Mouse (Mus musculus) frontal cortex, postnatal 25 days (tissue): ENCODE results near the gene Rrp9.

Source experiments
- DNase-seq, 2 experiments: peaks; one replicate each; pipeline ENCODE4 v3.0.0; 2022; ENCODE audit warnings: low spot score in 2 of 2

Gene Rrp9

DNA sequence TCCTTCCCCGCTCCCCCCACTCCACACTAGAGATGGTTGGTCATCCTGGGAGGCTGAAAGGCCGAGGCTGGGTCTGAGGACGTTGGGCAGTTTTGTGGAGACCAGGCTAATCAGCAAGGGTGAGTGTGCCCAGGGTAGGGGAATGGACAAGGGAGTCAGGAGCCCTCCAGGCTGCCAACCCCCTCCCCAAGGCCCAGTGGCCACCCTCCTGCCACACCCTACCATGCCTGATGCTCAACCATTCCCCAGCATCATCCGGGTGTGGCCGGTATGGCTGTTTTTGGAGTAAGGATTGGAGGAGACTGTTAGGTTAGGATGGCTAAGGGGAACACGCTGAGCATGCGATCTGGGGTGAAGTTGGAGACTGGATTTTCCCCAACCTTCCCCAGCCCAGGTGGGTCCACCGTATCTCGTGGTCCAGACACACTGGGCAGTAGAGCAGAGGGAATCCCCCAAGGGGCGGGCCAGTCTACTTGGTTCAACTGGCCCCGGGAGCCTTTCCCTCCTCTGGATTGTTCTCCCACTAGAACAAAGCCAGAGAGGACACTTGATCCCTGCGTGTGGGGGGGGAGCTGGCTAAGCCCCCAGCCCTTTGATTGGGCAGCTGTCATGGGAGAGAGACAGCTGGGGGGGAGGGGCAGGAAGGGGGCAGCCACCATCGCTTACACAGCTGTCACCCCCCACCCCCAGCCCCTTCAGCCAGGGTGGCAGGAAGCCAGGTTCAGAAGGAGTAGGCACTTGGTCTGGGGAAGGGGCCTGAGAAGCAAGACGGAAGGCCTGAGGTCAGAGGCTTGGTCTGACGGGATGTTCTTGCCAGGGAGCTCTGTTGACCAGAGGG, 19.2 kb upstream of the Rrp9 start:
- DNase-seq, result no peak

GRCm38 (mm10) chr9:106457163-106457559, 18.6 kb upstream of the Rrp9 start:
- no peak for DNase-seq

- no peak for DNase-seq
Observed at GRCm38 (mm10) chr9:106457920-106458319, 17.8 kb upstream of the Rrp9 start.

DNA sequence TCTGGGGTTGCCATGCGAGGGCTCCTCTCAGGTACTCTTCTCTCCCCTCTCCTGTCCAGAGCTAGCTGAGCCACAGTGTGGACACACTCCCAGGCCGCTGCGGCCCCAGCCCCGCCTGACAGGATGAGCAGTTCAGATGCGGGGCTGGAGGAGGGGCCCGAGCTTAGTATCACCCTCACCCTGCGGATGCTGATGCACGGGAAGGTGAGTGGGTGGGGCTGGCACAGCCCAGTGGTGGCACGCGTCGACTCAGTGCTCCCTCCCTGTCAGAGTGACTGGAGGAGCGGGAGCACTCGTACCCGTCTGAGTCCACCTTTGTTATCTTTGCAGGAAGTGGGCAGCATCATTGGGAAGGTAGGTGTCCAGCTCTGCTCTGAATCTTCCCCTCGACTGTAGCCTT, 15.8 kb upstream of the Rrp9 start:
- no peak for DNase-seq

DNA sequence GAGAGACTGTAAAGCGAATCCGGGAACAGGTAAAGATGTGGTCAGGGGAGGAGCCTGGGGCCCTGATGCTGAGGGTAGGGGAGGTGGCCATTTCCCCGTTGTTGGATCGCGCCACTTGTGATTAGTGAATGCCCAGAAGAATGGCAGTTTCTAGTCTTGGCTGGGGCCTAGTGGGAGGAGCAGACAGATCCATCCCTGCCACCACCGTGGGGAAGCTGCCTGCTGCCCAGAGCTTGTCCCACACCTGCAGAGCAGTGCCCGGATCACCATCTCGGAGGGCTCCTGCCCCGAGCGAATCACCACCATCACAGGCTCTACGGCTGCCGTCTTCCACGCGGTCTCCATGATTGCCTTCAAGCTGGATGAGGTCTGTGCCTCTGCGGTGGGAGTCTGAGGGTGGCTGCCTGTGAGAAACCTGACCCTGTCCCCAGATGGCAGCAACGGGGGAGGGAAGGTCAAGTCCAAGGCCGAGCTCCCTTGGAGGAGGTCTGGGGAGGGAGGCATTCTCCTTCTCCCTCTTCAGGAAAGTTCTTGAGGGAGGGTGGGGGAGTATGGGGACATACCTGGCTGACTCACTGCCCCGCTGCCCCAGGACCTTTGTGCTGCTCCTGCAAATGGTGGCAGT, 15.2 kb upstream of the Rrp9 start:
- DNase-seq, result no peak

GRCm38 (mm10) chr9:106461026-106461415, 14.7 kb upstream of the Rrp9 start:
- no peak for DNase-seq

DNA sequence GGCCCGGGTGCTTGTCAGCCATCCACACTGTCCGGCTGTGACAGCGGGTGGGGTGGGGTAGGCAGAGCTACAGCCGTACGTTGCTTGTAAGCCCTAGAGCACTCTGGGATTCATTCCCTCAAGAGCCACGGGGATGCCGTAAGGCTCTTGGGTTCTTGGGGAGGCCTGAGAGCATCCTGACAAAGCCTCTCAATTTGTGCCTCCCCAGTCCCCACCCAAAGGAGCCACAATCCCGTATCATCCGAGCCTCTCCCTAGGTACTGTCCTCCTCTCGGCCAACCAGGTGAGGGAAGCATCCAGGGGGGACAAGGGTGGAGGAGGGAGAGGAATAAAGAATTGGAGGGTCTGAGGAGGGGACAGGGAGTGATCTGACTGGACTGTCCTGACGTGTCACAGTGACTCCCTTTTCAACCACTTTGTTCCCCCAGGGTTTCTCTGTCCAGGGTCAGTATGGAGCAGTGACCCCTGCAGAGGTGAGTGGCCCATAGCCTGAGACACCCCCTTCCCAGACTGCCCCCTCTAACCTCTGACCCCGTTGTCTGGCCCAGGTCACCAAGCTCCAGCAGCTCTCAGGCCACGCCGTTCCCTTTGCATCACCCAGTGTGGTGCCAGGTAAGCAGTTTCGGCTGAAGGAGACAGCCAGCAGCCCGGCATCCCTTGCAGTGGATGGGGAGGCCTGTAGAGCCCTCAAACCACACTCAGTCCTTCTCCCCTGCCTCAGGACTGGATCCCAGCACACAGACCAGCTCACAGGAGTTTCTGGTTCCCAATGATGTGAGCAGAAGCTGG, 13.9 kb upstream of the Rrp9 start:
- no peak for DNase-seq

DNA sequence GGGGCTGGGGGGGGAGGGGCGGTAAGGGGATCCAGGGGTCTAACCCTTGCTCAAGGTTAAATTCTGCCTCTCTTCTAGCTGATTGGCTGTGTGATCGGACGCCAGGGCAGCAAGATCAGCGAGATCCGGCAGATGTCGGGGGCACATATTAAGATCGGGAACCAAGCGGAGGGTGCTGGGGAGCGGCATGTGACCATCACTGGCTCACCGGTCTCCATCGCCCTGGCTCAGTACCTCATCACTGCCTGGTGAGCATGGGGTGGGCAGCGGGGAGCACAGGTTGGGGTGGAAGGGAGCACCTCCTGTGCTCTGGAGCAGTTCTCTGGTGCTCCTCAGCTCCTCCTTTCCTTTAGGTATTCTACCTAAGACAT, 13.3 kb upstream of the Rrp9 start:
- DNase-seq, result no peak

- DNase-seq, result no peak
Observed at GRCm38 (mm10) chr9:106463122-106464063, 12.4 kb upstream of the Rrp9 start.

GRCm38 (mm10) chr9:106464751-106465541, 10.8 kb upstream of the Rrp9 start:
- DNase-seq, result no peak

DNA sequence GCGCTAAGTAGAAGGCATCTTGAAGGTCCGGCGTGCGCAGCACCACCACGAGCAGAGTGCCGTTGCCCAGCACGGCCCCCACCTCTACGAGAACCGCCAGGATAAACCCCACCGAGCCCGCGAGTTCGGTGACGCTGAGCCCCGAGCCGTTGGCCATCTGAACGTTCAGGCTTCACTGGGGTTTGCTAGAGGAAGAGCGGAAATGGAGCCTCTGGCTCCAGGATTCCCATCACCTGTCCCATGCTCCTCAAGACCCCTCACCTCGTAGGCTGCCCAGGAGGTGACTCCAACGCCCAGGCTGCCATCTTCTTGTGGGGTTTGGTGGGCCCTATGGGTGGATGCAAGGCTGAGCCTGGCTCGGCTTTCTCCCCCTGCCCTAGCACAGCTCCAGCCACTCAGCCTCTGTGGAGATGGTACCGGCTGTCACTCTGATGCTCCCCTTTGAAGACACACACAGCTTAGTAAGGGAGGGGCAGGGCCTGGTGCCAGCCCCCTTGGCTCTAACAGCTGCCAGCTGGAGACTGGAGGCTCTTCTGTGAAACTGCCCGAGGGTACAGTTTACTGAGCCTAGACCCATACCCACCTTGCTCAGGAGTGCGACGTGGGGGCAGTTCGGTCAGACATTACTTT, 10.1 kb upstream of the Rrp9 start, which contains the start of gene Gpr62:
Gene Gpr62 (minus strand): TSS at position 368 of the 630 bp plus-strand sequence.
- no peak for DNase-seq

DNA sequence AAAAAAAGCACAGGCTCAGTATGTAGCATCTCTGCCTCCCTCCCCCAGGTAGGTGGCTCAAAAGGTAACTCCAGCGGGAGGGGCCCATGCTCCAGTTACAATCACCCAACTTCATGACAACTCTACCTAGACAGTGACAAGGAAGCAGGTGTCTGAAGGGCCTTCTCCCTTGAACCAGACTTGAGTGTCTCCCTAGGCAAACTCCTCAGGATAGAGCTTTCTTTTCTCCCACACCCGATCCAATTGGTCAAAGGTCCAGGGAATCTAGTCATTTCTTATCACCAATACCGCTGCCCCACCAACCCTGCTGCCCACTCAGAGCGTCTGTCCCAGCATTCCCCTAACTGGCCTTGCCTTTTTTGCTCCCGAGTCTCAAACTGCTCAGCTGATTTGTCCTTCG, 9.0 kb upstream of the Rrp9 start:
- DNase-seq, result no peak

GRCm38 (mm10) chr9:106467746-106468145, 8.0 kb upstream of the Rrp9 start:
- DNase-seq, result no peak

- no peak for DNase-seq
Observed at GRCm38 (mm10) chr9:106469317-106469716, 6.4 kb upstream of the Rrp9 start.

DNA sequence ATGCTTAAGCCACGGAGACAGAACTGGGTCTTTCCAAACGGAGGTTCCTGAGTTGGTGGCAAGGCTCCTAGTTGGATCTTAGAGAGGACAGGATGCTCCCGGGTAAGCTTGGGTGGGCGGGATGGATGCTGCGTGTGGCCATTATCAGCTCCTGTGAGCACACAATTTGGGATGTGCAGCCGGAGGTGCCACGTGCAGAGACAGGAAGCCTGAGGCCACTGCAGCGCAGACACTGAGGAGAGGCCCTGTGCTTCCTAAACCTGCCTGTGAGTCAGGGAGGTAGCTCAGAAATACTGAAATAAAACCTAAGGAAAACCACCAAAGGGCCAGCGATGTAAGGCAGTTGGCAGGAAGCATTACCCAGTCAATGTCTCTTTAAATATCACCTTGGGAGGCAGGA, 6.0 kb upstream of the Rrp9 start:
- no peak for DNase-seq

DNA sequence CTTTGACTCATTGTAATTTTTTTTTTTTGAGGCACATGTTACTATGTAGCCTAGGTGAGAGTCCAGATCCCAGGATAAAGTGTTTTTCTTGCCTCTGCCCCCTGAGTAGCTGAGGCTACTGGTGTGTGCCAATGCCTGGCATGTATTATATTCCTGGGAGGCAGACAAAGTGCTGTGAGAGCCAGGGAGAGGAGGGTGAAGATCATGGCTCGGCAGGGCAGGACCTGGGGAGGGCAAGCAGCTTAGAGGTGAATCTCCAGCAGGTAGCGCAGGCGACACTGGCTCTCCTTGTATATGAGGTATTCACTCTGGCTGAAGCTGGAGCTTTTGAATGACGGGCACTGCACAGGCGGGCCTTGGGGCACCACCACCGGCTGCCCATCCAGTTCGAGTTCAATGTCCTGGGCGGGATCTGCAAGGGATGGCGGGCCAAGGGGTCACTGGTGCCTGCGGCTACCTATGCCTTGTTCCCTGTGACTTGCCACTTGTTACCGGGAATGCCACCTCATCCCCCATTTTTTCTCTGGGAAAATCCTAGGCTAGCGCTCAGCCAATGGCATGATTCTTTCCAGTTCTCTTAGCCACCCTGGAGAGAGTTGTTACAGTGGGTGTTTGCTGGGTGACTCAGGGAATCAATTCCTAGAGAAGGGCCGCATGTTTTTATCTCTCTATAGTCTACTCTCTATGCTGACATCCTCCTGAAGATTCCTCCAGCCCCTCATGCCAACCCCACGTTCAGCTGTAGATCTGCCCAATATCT, 4.6 kb upstream of the Rrp9 start:
- DNase-seq, result no peak

DNA sequence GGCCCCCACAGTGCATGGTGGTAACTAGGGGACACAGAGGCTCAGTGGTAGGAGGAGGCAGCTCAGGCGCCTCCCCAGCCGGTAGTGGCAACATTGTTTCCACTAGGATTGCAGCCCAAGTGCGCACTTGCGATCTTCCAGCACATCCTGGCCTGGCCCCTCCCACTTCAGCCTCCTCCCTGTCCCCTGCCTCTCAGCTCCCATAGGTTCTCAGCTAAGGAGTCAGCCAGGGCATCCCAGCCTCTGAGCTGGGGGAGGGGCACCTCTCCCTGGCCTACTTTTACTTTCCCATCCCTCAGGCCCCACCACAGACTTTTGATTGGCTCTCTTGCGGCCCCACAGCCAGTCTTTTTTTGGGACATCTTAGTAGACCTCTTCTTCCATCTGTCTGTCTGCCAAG, 3.9 kb upstream of the Rrp9 start:
- peak in 1 of 2 experiments; percentile 17 for DNase-seq

- DNase-seq, result peak in 1 of 2 experiments; percentile 3
Observed at GRCm38 (mm10) chr9:106472321-106472720, 3.4 kb upstream of the Rrp9 start.

- DNase-seq, result peak; percentile 1 to 5
Observed at GRCm38 (mm10) chr9:106473081-106473752, 2.5 kb upstream of the Rrp9 start.
